Mouse (Mus musculus) olfactory bulb, adult 2 months (tissue): Measurements from ENCODE around the gene Pced1b.

Experiments used
- CTCF ChIP-seq: fragments of 200-500 bp; IDR thresholded peaks from 2 replicates; pipeline ENCODE4 v1.5.1; 2012; ENCODE audit warnings: low read depth, mild to moderate bottlenecking, low read length, moderate library complexity; ENCODE audit not compliant: insufficient read depth
- POLR2A ChIP-seq: fragments of 200-500 bp; IDR thresholded peaks from 2 replicates; pipeline ENCODE4 v1.6.1; 2012; ENCODE audit warnings: mild to moderate bottlenecking, low read depth, low read length, moderate library complexity; ENCODE audit not compliant: insufficient read depth

DNA sequence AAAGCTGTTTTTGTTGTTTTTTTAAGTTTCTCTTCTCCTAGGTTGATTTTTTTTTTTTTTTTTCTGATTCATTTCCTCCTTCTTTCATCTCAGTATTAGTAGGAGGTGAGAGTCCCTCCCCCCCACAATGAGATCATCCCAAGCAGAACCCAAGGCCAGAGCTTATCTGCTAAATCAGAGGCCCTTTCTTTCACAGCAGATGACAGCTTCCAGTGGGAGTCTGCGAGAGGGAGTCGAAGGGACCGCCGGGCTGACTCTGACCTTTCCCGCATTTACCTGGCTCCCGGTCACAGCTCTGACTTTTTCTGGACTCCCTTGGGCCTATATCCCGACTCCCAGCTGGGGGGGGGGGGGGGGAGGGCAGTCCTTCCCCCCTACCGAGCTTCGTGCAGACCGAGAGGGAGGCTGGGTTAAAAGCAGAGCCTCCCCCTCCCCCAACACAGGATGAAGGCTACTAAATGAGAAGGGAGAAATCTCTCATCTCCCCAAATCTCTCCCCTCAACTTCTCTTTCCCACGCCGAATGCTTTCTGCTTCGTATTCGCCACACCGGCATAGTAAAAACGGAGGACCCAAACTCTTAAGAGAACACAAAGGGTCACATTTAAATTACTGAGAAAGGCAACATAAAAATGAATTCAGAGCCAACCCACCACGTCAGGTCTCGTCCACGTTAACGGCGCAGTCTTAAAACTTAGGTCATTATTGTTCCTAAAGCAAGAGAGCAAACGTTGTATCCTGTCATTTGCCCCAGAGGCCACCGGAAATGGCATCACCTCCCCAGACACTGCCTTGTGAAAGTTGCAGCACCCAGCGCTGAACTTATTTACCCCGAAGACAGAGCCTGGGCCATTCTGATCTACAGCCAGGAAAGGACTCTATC lies 126.5 kb downstream of the Pced1b start:
- TF ChIP-seq POLR2A (no peak), CTCF (no peak)
